Mouse (Mus musculus) MEL (cell line): ENCODE data around the gene Dlg1.

Source experiments
- CTCF ChIP-seq, 3 experiments: IDR thresholded peaks in 2 of 3; conservative IDR thresholded peaks in 1 of 3; 2 replicates each; pipeline ENCODE4 v1.5.1; 2011 to 2012; ENCODE audit warnings: low read length in 3 of 3, low read depth in 2 of 3, mild to moderate bottlenecking in 2 of 3, improper control_type of control experiment in 1 of 3, inconsistent platforms in 1 of 3, mixed read lengths in 1 of 3, moderate library complexity in 1 of 3; ENCODE audit not compliant: control insufficient read depth in 1 of 3, insufficient read depth in 1 of 3, poor library complexity in 1 of 3, severe bottlenecking in 1 of 3
- EP300 ChIP-seq, 2 experiments: IDR thresholded peaks; 2 replicates each; pipeline ENCODE4 v1.6.1; 2011; ENCODE audit warnings: improper control_type of control experiment in 2 of 2, low read length in 2 of 2, low read depth in 1 of 2, mild to moderate bottlenecking in 1 of 2
- GATA1 ChIP-seq: IDR thresholded peaks from 2 replicates; pipeline ENCODE4 v1.6.1; 2011; ENCODE audit warnings: low read depth, low read length, improper control_type of control experiment
- MAX ChIP-seq: IDR thresholded peaks from 2 replicates; pipeline ENCODE4 v1.6.1; 2011; ENCODE audit warnings: low read length, improper control_type of control experiment
- POLR2A ChIP-seq, 2 experiments: IDR thresholded peaks; 2 replicates each; pipeline ENCODE4 v1.6.1; 2011 to 2012; ENCODE audit warnings: low read length in 2 of 2, mild to moderate bottlenecking in 2 of 2, control low read depth in 1 of 2, improper control_type of control experiment in 1 of 2, low read depth in 1 of 2, moderate library complexity in 1 of 2; ENCODE audit not compliant: control insufficient read depth in 1 of 2, insufficient read depth in 1 of 2, poor library complexity in 1 of 2
- POLR2AphosphoS5 ChIP-seq: IDR thresholded peaks from 2 replicates; pipeline ENCODE4 v1.6.1; 2012; ENCODE audit warnings: low read depth, borderline replicate concordance, mild to moderate bottlenecking, inconsistent platforms, low read length, moderate library complexity, mixed read lengths
- SIN3A ChIP-seq: IDR thresholded peaks from 2 replicates; pipeline ENCODE4 v1.6.1; 2012; ENCODE audit warnings: low read length, improper control_type of control experiment, inconsistent platforms
- ZKSCAN1 ChIP-seq: IDR thresholded peaks from 2 replicates; pipeline ENCODE4 v1.6.1; 2012; ENCODE audit warnings: low read depth, mild to moderate bottlenecking, inconsistent platforms, low read length, improper control_type of control experiment, moderate library complexity
- ZNF384 ChIP-seq: IDR thresholded peaks from 2 replicates; pipeline ENCODE4 v1.6.1; 2012; ENCODE audit warnings: low read depth, mild to moderate bottlenecking, inconsistent platforms, low read length, improper control_type of control experiment

- TF ChIP-seq ZKSCAN1, result no peak
- TF ChIP-seq ZNF384, result no peak
- no peak for TF ChIP-seq CTCF (IDR thresholded peaks at IDR 0.05 in 2 of 3, conservative IDR thresholded peaks at IDR 0.05 in 1 of 3; ENCODE audit: control insufficient read depth in 1 of 3, insufficient read depth in 1 of 3, low read depth in 2 of 3, low read length in 3 of 3, poor library complexity in 1 of 3, severe bottlenecking in 1 of 3)
- no peak for TF ChIP-seq SIN3A
- TF ChIP-seq EP300 (IDR thresholded peaks at IDR 0.05; ENCODE audit: low read depth in 1 of 2, low read length in 2 of 2), result no peak
- TF ChIP-seq GATA1, result no peak
- no peak for TF ChIP-seq POLR2AphosphoS5
- no peak for TF ChIP-seq POLR2A (IDR thresholded peaks at IDR 0.05; ENCODE audit: control insufficient read depth in 1 of 2, insufficient read depth in 1 of 2, low read depth in 1 of 2, low read length in 2 of 2, poor library complexity in 1 of 2)
- TF ChIP-seq MAX, result no peak
Measured at GRCm38 (mm10) chr16:31682291-31682690, 19.0 kb downstream of the Dlg1 start.
